Mouse (Mus musculus) bone marrow macrophage, adult 2 months (primary cell): Measurements from ENCODE around the gene Svs6.

Experiments
- CTCF ChIP-seq: IDR thresholded peaks from 2 replicates; pipeline ENCODE4 v1.5.1; 2012; ENCODE audit warnings: low read depth, mild to moderate bottlenecking, low read length, moderate library complexity
- POLR2A ChIP-seq: IDR thresholded peaks from 2 replicates; pipeline ENCODE4 v1.6.1; 2012; ENCODE audit warnings: mild to moderate bottlenecking, low read depth, low read length, borderline replicate concordance

- no peak for TF ChIP-seq POLR2A
- no peak for TF ChIP-seq CTCF
Observed at GRCm38 (mm10) chr2:164359031-164359430, 42.5 kb downstream of the Svs6 start.
